Mouse (Mus musculus): ENCODE measurements around the gene Bak1.

- TF ChIP-seq CTCF (IDR thresholded peaks at IDR 0.05; ENCODE audit: low read depth) = no peak
- TF ChIP-seq EP300 (optimal IDR thresholded peaks at IDR 0.05) = no peak
These were observed 49.7 kb upstream of the Bak1 start for GRCm38 (mm10) chr17:27078499-27078898.
